Mouse (Mus musculus): ENCODE results near the gene Susd1. TPM values are rescaled to one million over a fixed set of nuclear protein-coding genes. Genes with fewer than 3 reads are reported as not detected.

The Susd1 gene
- polyA plus RNA-seq, 1 experiment from 2014 or later, result 2.3 TPM

DNA sequence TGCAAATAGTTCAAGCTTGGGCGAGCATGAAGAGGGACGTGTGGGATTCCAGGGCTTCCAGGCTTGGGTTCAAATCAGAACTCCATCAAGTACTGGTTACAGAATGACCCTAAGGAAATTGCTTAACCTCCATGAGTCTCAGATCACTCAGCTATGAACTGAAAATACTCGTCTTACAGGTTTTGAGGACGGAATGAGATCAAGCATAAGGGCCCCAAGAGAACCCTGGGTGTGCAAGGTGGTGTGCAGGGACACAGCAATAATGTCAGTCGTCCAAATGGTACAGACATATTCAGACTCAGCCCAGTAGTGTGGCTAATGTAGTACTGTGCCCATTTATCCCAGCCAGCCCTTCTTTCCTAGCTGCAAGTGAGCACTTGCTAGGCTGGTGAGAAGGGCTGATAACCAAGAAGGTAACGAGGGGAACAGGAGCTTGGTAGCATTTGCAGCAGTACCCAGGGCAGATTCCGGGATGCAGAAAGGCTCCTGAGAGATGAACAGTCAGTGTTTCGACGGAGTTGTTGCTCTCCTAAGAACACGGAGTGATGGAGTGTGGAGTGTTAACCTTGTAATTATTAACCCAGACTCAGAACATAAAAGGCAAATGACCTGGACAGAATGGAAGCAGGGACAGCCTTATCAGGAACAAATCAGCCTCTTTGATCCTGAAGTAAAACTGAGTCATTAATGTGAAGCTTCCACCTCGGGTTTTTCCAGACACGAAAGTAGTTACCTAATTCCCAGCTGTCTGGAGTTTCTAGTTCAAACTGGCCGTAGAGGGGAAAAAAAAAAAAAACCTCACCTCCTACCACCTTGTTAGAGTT, 50.8 kb downstream of the Susd1 start:
- no peaks in the 10 kb centered on the region for H3K27me3 ChIP-seq (ENCODE audit: poor library complexity, severe bottlenecking)
- DNase-seq (ENCODE audit: extremely low spot score, low spot score), result no peak

GRCm38 (mm10) chr4:59385254-59385895, 53.1 kb downstream of the Susd1 start:
- Histone ChIP-seq H3K27ac (no peak overlapping the region), H3K36me3 (replicated peaks) (no peaks in the 10 kb centered on the region), H3K4me1 (peaks cover 21% of the 10 kb centered on the region), H3K9me3 (no peaks in the 10 kb centered on the region), H3K27me3 (ENCODE audit: poor library complexity, severe bottlenecking) (no peaks in the 10 kb centered on the region), H3K4me3 (no peak overlapping the region)
- WGBS, result 92% methylated on average over 10 of the region's 10 CpGs
- DNase-seq (ENCODE audit: extremely low spot score, low spot score), result no peak

More for the DNA sequence above, 50.8 kb downstream of the Susd1 start:
- H3K4me1 ChIP-seq, result peaks cover 16% of the 10 kb centered on the region
- no peak overlapping the region for H3K27ac ChIP-seq
- no peaks in the 10 kb centered on the region for H3K9me3 ChIP-seq
- H3K36me3 ChIP-seq (replicated peaks), result no peaks in the 10 kb centered on the region
- WGBS, result 75% methylated on average over 13 of the region's 13 CpGs
- H3K4me3 ChIP-seq, result no peak overlapping the region

GRCm38 (mm10) chr4:59383791-59384190, 54.6 kb downstream of the Susd1 start:
- H3K36me3 ChIP-seq (replicated peaks), result no peaks in the 10 kb centered on the region
- no peak overlapping the region for H3K4me3 ChIP-seq
- no peaks in the 10 kb centered on the region for H3K27me3 ChIP-seq (ENCODE audit: poor library complexity, severe bottlenecking)
- no peaks in the 10 kb centered on the region for H3K9me3 ChIP-seq
- 89% methylated on average over 3 of the region's 3 CpGs for WGBS
- H3K27ac ChIP-seq, result no peak overlapping the region
- H3K4me1 ChIP-seq, result peaks cover 19% of the 10 kb centered on the region
- no peak for DNase-seq (ENCODE audit: extremely low spot score, low spot score)

DNA sequence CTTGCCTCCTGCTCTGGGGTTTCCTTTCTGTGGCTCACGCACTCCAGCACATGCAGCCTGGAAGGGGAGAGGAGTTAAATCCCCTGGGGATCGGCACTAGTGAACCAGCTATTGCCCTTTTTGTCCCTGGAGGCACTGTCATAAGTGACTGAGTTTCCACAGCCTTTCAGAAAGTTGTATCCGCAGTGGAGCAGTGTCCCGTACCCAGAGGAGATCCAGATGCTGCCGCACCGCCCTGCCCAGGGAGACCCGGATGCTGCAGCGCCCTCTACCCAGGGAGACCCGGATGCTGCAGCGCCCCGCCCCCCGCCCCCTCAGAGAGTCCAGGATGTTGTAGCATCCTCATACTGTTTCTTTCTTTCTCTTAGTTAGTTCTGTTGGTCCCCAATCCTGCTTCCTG, 56.3 kb downstream of the Susd1 start:
- WGBS, result 18% methylated on average over 12 of the region's 12 CpGs
- DNase-seq (ENCODE audit: extremely low spot score, low spot score), result peak; percentile 44
- Histone ChIP-seq H3K4me1 (peaks cover 5% of the 10 kb centered on the region; the same call in 1 of the 2 replicates), H3K36me3 (replicated peaks) (no peaks in the 10 kb centered on the region), H3K9me3 (no peaks in the 10 kb centered on the region), H3K27ac (peak overlapping the region; percentile 72), H3K27me3 (ENCODE audit: poor library complexity, severe bottlenecking) (no peaks in the 10 kb centered on the region), H3K4me3 (peak overlapping the region; percentile 39)

DNA sequence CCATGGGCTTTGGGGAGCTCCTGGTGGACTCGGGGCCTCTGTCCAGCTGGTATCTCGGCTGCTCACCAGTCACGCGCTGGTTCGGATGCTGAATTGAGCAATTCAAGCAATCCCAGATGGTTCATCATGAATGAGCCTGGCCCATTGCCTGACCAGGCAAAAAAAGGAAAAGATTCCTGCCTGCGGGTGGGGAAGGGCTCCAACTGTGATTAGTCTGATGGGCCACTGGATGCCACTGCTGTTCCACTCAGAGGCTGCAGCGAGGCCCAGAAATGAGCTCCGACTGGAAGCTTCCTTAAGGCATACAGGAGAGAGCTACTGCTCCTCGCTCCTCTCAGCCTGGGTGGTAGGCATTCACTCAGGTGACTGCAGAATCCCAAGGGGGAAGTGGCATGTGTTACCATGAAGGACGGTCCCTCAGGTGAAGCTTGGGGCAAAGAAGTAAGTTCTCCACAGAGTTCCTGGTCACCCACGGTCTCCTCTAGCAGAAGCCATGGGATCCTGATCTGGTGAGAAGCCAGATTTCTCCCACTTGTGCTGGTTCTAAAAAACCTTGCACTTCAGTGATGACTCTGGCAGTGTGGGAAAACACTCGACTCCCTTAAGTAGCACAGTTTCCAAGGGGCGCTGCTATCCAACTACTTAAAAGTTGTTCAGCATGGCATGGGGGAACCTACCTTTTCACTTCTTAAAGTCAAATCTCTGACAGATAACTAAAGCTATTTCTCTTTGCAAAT, 57.3 kb downstream of the Susd1 start:
- no peak overlapping the region for H3K27ac ChIP-seq
- no peaks in the 10 kb centered on the region for H3K9me3 ChIP-seq
- no peaks in the 10 kb centered on the region for H3K27me3 ChIP-seq (ENCODE audit: poor library complexity, severe bottlenecking)
- peaks cover 5% of the 10 kb centered on the region; the same call in 1 of the 2 replicates for H3K4me1 ChIP-seq
- no peak overlapping the region for H3K4me3 ChIP-seq
- WGBS, result 85% methylated on average over 13 of the region's 13 CpGs
- DNase-seq (ENCODE audit: extremely low spot score, low spot score), result no peak
- H3K36me3 ChIP-seq (replicated peaks), result no peaks in the 10 kb centered on the region

DNA sequence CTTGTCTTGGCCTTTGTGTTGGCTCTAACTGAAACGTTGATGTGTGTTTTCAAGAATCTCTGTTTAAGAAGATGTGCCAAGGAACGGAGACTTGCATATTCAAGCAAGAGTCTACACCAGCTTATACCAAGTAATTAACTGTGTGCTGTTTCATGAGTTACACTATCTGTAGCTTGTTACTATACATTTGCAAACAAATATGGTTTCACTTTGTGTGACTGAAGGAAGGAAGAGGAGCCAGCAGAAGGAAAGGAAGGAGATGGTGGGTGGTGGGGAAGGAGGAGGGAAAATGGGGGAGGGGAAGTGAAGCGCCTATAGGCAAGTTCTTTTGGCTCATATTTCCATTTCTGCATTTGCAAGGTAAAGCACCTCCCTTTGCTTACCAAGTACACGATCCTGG, 58.0 kb downstream of the Susd1 start:
- Histone ChIP-seq H3K9me3 (no peaks in the 10 kb centered on the region), H3K4me1 (peaks cover 6% of the 10 kb centered on the region), H3K27me3 (ENCODE audit: poor library complexity, severe bottlenecking) (no peaks in the 10 kb centered on the region), H3K36me3 (replicated peaks) (no peaks in the 10 kb centered on the region), H3K4me3 (no peak overlapping the region), H3K27ac (no peak overlapping the region)
- no peak for DNase-seq (ENCODE audit: extremely low spot score, low spot score)
- WGBS, result 93% methylated on average over 4 of the region's 4 CpGs

DNA sequence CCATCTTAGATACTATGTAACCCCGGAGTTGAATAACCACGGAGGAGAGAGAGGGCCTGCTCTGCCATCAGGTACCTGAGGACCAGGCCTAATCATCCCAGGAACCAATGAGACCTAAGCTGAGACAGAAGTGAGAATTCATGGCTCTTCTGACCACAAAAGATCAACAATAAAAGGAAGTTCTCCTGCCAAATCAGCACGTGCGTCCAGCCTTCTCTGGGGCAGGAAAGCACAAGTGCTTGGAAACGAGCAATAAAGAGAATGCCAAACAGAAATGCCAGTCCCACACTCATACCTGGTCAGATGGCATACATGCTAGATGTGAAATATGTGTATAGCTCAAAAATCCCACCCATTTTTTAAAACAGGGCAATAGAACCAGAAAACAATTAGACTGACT, 58.6 kb downstream of the Susd1 start:
- DNase-seq (ENCODE audit: extremely low spot score, low spot score), result no peak
- H3K27ac ChIP-seq, result no peak overlapping the region
- H3K36me3 ChIP-seq (replicated peaks), result no peaks in the 10 kb centered on the region
- no peaks in the 10 kb centered on the region for H3K27me3 ChIP-seq (ENCODE audit: poor library complexity, severe bottlenecking)
- H3K9me3 ChIP-seq, result no peaks in the 10 kb centered on the region
- peaks cover 12% of the 10 kb centered on the region for H3K4me1 ChIP-seq
- WGBS, result 86% methylated on average over 5 of the region's 5 CpGs
- no peak overlapping the region for H3K4me3 ChIP-seq

DNA sequence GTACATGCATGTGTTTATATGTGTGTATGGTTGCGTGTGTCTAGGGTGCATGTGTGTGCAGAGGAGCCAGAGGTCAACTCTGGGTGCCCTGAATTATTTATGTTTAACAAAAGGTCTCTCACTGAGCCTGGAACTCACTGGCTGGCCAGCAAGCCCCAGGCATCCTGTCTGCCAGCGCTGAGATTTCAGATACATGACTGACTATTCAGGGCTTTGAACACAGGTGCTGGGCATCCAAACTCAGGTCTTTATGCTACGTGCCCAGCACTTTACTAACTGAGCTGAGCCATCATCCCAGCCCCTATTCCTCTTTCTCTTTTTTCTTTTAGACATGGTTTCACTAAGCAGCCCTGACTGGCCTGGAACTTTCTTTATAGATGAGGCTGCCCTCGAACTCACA, 59.8 kb downstream of the Susd1 start:
- Histone ChIP-seq H3K36me3 (replicated peaks) (no peaks in the 10 kb centered on the region), H3K27me3 (ENCODE audit: poor library complexity, severe bottlenecking) (no peaks in the 10 kb centered on the region), H3K4me1 (peaks cover 22% of the 10 kb centered on the region), H3K27ac (no peak overlapping the region), H3K4me3 (no peak overlapping the region), H3K9me3 (no peaks in the 10 kb centered on the region)
- DNase-seq (ENCODE audit: extremely low spot score, low spot score), result no peak
- WGBS, result 89% methylated on average over 4 of the region's 4 CpGs

- no peak for DNase-seq (ENCODE audit: extremely low spot score, low spot score)
- peaks cover 16% of the 10 kb centered on the region for H3K4me1 ChIP-seq
- WGBS, result 65% methylated on average over 10 of the region's 10 CpGs
- no peaks in the 10 kb centered on the region for H3K9me3 ChIP-seq
- no peaks in the 10 kb centered on the region for H3K36me3 ChIP-seq (replicated peaks)
- no peak overlapping the region for H3K27ac ChIP-seq
- H3K4me3 ChIP-seq, result no peak overlapping the region
- no peaks in the 10 kb centered on the region for H3K27me3 ChIP-seq (ENCODE audit: poor library complexity, severe bottlenecking)
Observed at GRCm38 (mm10) chr4:59374271-59374938, 64.0 kb downstream of the Susd1 start.

DNA sequence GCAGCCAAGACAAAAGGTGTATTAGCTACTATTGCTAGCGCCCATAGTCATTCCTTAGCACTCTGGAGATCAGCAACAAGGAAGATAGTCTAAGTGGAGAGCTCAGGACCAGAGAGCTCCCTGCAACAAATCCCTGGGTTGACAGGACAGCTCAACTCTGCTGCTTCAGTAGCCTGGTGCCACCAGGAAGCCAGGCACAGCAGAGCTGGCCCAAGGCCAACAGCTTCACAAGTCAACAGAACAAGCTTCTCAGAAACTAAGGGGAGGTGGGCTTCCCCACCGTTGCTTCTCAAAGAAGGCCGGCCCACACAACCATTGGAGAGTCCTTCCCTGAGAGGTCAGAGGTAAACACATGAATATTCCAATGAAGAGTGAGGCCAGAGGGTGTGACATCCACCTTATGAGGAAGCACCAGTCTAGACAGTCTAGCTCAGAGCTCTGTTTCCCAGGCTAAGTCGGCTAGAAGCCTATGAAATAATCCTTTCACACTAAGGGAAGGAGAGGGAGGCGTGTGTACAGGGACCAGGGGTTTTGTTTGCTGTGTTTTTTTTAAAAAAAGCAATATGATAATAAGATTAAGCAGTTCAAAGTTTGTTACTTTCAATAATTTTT, 65.8 kb downstream of the Susd1 start:
- no peak for DNase-seq (ENCODE audit: extremely low spot score, low spot score)
- H3K36me3 ChIP-seq (replicated peaks), result no peaks in the 10 kb centered on the region
- peaks cover 16% of the 10 kb centered on the region for H3K4me1 ChIP-seq
- no peak overlapping the region for H3K4me3 ChIP-seq
- WGBS, result 86% methylated on average over 5 of the region's 5 CpGs
- no peaks in the 10 kb centered on the region for H3K9me3 ChIP-seq
- H3K27me3 ChIP-seq (ENCODE audit: poor library complexity, severe bottlenecking), result no peaks in the 10 kb centered on the region
- no peak overlapping the region for H3K27ac ChIP-seq

GRCm38 (mm10) chr4:59371910-59372309, 66.5 kb downstream of the Susd1 start:
- DNase-seq (ENCODE audit: extremely low spot score, low spot score), result no peak
- no peaks in the 10 kb centered on the region for H3K27me3 ChIP-seq (ENCODE audit: poor library complexity, severe bottlenecking)
- peaks cover 16% of the 10 kb centered on the region for H3K4me1 ChIP-seq
- no peak overlapping the region for H3K4me3 ChIP-seq
- H3K36me3 ChIP-seq (replicated peaks), result no peaks in the 10 kb centered on the region
- WGBS, result 98% methylated on average over 5 of the region's 5 CpGs
- no peak overlapping the region for H3K27ac ChIP-seq
- H3K9me3 ChIP-seq, result no peaks in the 10 kb centered on the region

DNA sequence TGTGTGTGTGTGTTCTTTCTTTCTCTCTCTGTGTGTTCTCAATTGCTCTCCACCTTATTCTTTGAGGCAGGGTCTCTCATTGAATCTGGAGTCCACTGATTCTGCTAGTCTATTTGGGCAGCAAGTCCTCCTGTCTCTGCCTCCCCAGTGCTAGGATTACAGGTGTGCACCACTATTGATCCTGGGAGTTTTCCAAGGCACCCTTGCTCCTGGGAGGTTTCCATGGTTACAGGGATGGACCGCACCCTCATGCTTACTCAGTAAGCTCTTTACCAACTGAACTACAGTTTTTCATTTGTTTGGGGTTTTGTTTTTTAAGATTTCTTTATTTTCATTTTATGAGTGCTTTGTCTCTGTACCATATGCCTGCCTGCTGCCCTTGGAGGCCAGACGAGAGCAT, 68.5 kb downstream of the Susd1 start:
- no peaks in the 10 kb centered on the region for H3K9me3 ChIP-seq
- WGBS, result 97% methylated on average over 2 of the region's 2 CpGs
- H3K4me3 ChIP-seq, result no peak overlapping the region
- H3K27ac ChIP-seq, result no peak overlapping the region
- DNase-seq (ENCODE audit: extremely low spot score, low spot score), result no peak
- no peaks in the 10 kb centered on the region for H3K36me3 ChIP-seq (replicated peaks)
- H3K27me3 ChIP-seq (ENCODE audit: poor library complexity, severe bottlenecking), result no peaks in the 10 kb centered on the region
- peaks cover 10% of the 10 kb centered on the region for H3K4me1 ChIP-seq
